Mouse (Mus musculus) spleen, adult 12 weeks (tissue): ENCODE measurements around the gene Dguok.

Experiments
- DNase-seq: peaks from one replicate; pipeline ENCODE4 v3.0.0; 2022; ENCODE audit warnings: low spot score

The Dguok gene

GRCm38 (mm10) chr6:83499078-83499477 lies 7.7 kb downstream of the Dguok start:
- no peak for DNase-seq

GRCm38 (mm10) chr6:83496753-83497710 lies 9.7 kb downstream of the Dguok start:
- no peak for DNase-seq

GRCm38 (mm10) chr6:83496009-83496752 lies 10.6 kb downstream of the Dguok start:
- no peak for DNase-seq

GRCm38 (mm10) chr6:83490622-83491021 lies 16.1 kb downstream of the Dguok start:
- no peak for DNase-seq

GRCm38 (mm10) chr6:83488200-83488599 lies 18.6 kb downstream of the Dguok start:
- no peak for DNase-seq

GRCm38 (mm10) chr6:83487298-83487697 lies 19.5 kb downstream of the Dguok start:
- no peak for DNase-seq

GRCm38 (mm10) chr6:83485854-83486253 lies 20.9 kb downstream of the Dguok start:
- no peak for DNase-seq

GRCm38 (mm10) chr6:83483776-83484175 lies 23.0 kb downstream of the Dguok start:
- no peak for DNase-seq

- DNase-seq: no peak
Observed at GRCm38 (mm10) chr6:83482418-83483085, 24.2 kb downstream of the Dguok start.

- no peak for DNase-seq
Observed at GRCm38 (mm10) chr6:83480019-83480655, 26.6 kb downstream of the Dguok start.

GRCm38 (mm10) chr6:83479193-83479592 lies 27.6 kb downstream of the Dguok start:
- no peak for DNase-seq

- no peak for DNase-seq
Observed at GRCm38 (mm10) chr6:83478628-83479027, 28.1 kb downstream of the Dguok start.

GRCm38 (mm10) chr6:83478217-83478616 lies 28.6 kb downstream of the Dguok start:
- no peak for DNase-seq

- DNase-seq: no peak
Observed at GRCm38 (mm10) chr6:83475431-83475830, 31.3 kb downstream of the Dguok start.

- no peak for DNase-seq
Observed at GRCm38 (mm10) chr6:83473240-83473639, 33.5 kb downstream of the Dguok start.

- no peak for DNase-seq
Observed at GRCm38 (mm10) chr6:83471739-83472138, 35.0 kb downstream of the Dguok start.

- DNase-seq: no peak
Observed at GRCm38 (mm10) chr6:83464011-83464410, 42.8 kb downstream of the Dguok start.

GRCm38 (mm10) chr6:83459034-83459644 lies 47.6 kb downstream of the Dguok start, which contains the start of gene Tet3:
Gene Tet3 (minus strand): TSS chr6:83459084.
- no peak for DNase-seq

GRCm38 (mm10) chr6:83456984-83457810 lies 49.6 kb downstream of the Dguok start:
- no peak for DNase-seq
